Mouse (Mus musculus) retina, embryonic 14.5 days (tissue): ENCODE data around the gene Sgms2.

Experiments used
- DNase-seq: peaks from one replicate; pipeline ENCODE4 v3.0.0-alpha.2; 2015; ENCODE audit warnings: low spot score

Gene Sgms2

GRCm38 (mm10) chr3:131488403-131488802, 2.8 kb downstream of the Sgms2 start:
- no peak for DNase-seq

- DNase-seq = no peak
Observed at GRCm38 (mm10) chr3:131485388-131485787, 5.8 kb downstream of the Sgms2 start.

- no peak for DNase-seq
Observed at GRCm38 (mm10) chr3:131483650-131484049, 7.6 kb downstream of the Sgms2 start.

GRCm38 (mm10) chr3:131481976-131482712, 9.1 kb downstream of the Sgms2 start:
- DNase-seq = no peak

- DNase-seq = no peak
Observed at GRCm38 (mm10) chr3:131480659-131481058, 10.6 kb downstream of the Sgms2 start.

GRCm38 (mm10) chr3:131479415-131479814, 11.8 kb downstream of the Sgms2 start:
- DNase-seq = no peak

- DNase-seq = no peak
Observed at GRCm38 (mm10) chr3:131476002-131476401, 15.2 kb downstream of the Sgms2 start.

- no peak for DNase-seq
Observed at GRCm38 (mm10) chr3:131474526-131474925, 16.7 kb downstream of the Sgms2 start.

- no peak for DNase-seq
Observed at GRCm38 (mm10) chr3:131473496-131473895, 17.7 kb downstream of the Sgms2 start.

- DNase-seq = peak; percentile 50
Observed at GRCm38 (mm10) chr3:131471836-131472235, 19.4 kb downstream of the Sgms2 start.

- DNase-seq = no peak
Observed at GRCm38 (mm10) chr3:131471435-131471834, 19.8 kb downstream of the Sgms2 start.

GRCm38 (mm10) chr3:131470837-131471236, 20.4 kb downstream of the Sgms2 start:
- DNase-seq = peak; percentile 55

GRCm38 (mm10) chr3:131469636-131470035, 21.6 kb downstream of the Sgms2 start:
- no peak for DNase-seq

GRCm38 (mm10) chr3:131466371-131466770, 24.8 kb downstream of the Sgms2 start:
- no peak for DNase-seq

GRCm38 (mm10) chr3:131465536-131466260, 25.5 kb downstream of the Sgms2 start:
- no peak for DNase-seq

GRCm38 (mm10) chr3:131372996-131373395, 118.2 kb downstream of the Sgms2 start:
- no peak for DNase-seq

GRCm38 (mm10) chr3:131368678-131369077, 122.5 kb downstream of the Sgms2 start:
- no peak for DNase-seq

GRCm38 (mm10) chr3:131367452-131367851, 123.8 kb downstream of the Sgms2 start:
- DNase-seq = no peak

GRCm38 (mm10) chr3:131364632-131365446, 126.4 kb downstream of the Sgms2 start:
- no peak for DNase-seq

GRCm38 (mm10) chr3:131364194-131364593, 127.0 kb downstream of the Sgms2 start:
- no peak for DNase-seq

- DNase-seq = no peak
Observed at GRCm38 (mm10) chr3:131363602-131364001, 127.6 kb downstream of the Sgms2 start.

- DNase-seq = no peak
Observed at GRCm38 (mm10) chr3:131361960-131362359, 129.3 kb downstream of the Sgms2 start.

- no peak for DNase-seq
Observed at GRCm38 (mm10) chr3:131359011-131359410, 132.2 kb downstream of the Sgms2 start.
